8 mouse cellular contexts compared by ENCODE assay signal in the genomic region with DNA sequence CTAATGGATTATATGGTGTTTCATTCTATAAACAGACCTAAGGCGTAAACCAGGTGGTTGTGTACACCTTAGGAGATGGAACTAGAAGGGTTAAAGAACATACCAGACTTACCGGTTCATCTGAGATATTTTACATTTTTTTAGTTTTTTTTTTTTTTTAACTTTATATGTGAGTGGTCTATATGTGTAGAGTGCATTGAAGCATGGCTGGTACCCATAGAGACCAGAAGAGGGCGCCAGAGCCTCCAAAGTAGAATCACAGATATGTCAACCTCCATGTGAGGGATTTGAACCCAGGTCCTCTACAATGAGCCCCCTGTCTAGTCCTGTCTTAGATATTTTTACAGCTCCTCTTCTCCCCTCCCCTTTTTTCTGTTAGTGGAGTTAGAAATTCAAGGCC. TPM values are rescaled to one million over a fixed set of nuclear protein-coding genes. Genes with fewer than 3 reads are reported as not detected.
DNase-seq lines count a peak whose midpoint lies in the region; ATAC-seq and TF ChIP-seq lines count a peak whose summit lies in the region.

No protein-coding gene starts in this region.

- H3K27me3 ChIP-seq in liver, adult 2 months (ENCODE audit: control insufficient read depth, insufficient read depth, low read length) = no peaks in the 10 kb centered on the region
- H3K27me3 ChIP-seq in liver, embryonic 12.5 days (replicated peaks) = peaks cover 47% of the 10 kb centered on the region
- H3K27me3 ChIP-seq in intestine, embryonic 16.5 days (replicated peaks; ENCODE audit: control insufficient read depth, insufficient read depth, low read length) = peaks cover 17% of the 10 kb centered on the region

- peak; percentile 56 for TF ChIP-seq CTCF in liver, adult 2 months (IDR thresholded peaks at IDR 0.05; ENCODE audit: low read depth, low read length)

- H3K9me3 ChIP-seq in liver, embryonic 12.5 days (replicated peaks) = no peaks in the 10 kb centered on the region
- H3K9me3 ChIP-seq in intestine, embryonic 16.5 days (ENCODE audit: control insufficient read depth, low read length) = no peaks in the 10 kb centered on the region

- no peak overlapping the region for H3K9ac ChIP-seq in liver, adult 2 months (ENCODE audit: low read depth, low read length)
- H3K9ac ChIP-seq in liver, embryonic 12.5 days = no peak overlapping the region
- no peak overlapping the region for H3K9ac ChIP-seq in intestine, embryonic 16.5 days (ENCODE audit: low read depth, low read length)

- no peak overlapping the region for H3K4me2 ChIP-seq in liver, embryonic 12.5 days
- H3K4me2 ChIP-seq in intestine, embryonic 16.5 days (ENCODE audit: low read depth, low read length) = no peak overlapping the region

- ATAC-seq in liver, embryonic 12.5 days = no peak
- ATAC-seq in intestine, embryonic 16.5 days = no peak

- no peaks in the 10 kb centered on the region for H3K36me3 ChIP-seq in liver, adult 2 months (ENCODE audit: control insufficient read depth, insufficient read depth, low read length)
- peaks cover 11% of the 10 kb centered on the region for H3K36me3 ChIP-seq in liver, embryonic 12.5 days
- H3K36me3 ChIP-seq in intestine, embryonic 16.5 days (ENCODE audit: control insufficient read depth, insufficient read depth, low read length) = no peaks in the 10 kb centered on the region

- DNase-seq in embryo, embryonic 10 days (ENCODE audit: low spot score) = peak; percentile 43
- DNase-seq in embryo, embryonic 9.5 days (ENCODE audit: extremely low spot score) = no peak
- peak; percentile 33 for DNase-seq in liver, adult 2 months (ENCODE audit: extremely low read depth, low read depth, low spot score)
- DNase-seq in cerebellum, postnatal 25 days = peak; percentile 40 to 66
- DNase-seq in lung, postnatal 10 days = peak; percentile 39
- no peak for DNase-seq in urinary bladder, adult 2 months (ENCODE audit: low spot score)

- no peak overlapping the region for H3K27ac ChIP-seq in liver, adult 2 months (replicated peaks; ENCODE audit: insufficient read depth, low read depth, low read length)
- H3K27ac ChIP-seq in liver, embryonic 12.5 days = no peak overlapping the region
- no peak overlapping the region for H3K27ac ChIP-seq in intestine, embryonic 16.5 days (ENCODE audit: low read length)

- WGBS in liver, adult 2 months = 59% methylated on average over 3 of the region's 3 CpGs
- 42% methylated on average over 3 of the region's 3 CpGs for WGBS in liver, embryonic 12.5 days (ENCODE audit: insufficient replicate concordance)
- WGBS in intestine, embryonic 16.5 days = 42% methylated on average over 3 of the region's 3 CpGs

- no peak for TF ChIP-seq POLR2A in liver, adult 2 months (IDR thresholded peaks at IDR 0.05; ENCODE audit: extremely low read depth, insufficient read depth, low read length)

- H3K79me2 ChIP-seq in liver, adult 2 months (ENCODE audit: control insufficient read depth, insufficient read depth, low read length) = no peaks in the 10 kb centered on the region

- no peak overlapping the region for H3K4me3 ChIP-seq in liver, adult 2 months (ENCODE audit: insufficient read depth, low read depth, low read length)
- no peak overlapping the region for H3K4me3 ChIP-seq in liver, embryonic 12.5 days
- H3K4me3 ChIP-seq in intestine, embryonic 16.5 days (ENCODE audit: low read length) = no peak overlapping the region

- peaks cover 22% of the 10 kb centered on the region for H3K4me1 ChIP-seq in liver, adult 2 months (ENCODE audit: control insufficient read depth, insufficient read depth, low read length)
- H3K4me1 ChIP-seq in liver, embryonic 12.5 days = peaks cover 19% of the 10 kb centered on the region
- H3K4me1 ChIP-seq in intestine, embryonic 16.5 days (ENCODE audit: control insufficient read depth, insufficient read depth, low read length) = peaks cover 8% of the 10 kb centered on the region

RNA-seq across cellular contexts. Expression of a gene that starts 0.8 kb away (rescaled TPM):
- total RNA-seq in liver, adult 2 months (2014; rRNA removed) = 0.13 and 0.37 TPM in 2 replicates
- 1.5 and 1.9 TPM in 2 replicates for polyA plus RNA-seq in liver, adult 2 months (2012; rRNA removed)
- polyA plus RNA-seq in liver, embryonic 12.5 days (2016; fragmentation: Nextera tagmentation; extraction: Ambion mirVana) = 0.38 and 0.48 TPM in 2 replicates
- 3.0 and 3.9 TPM in 2 replicates for polyA plus RNA-seq in urinary bladder, adult 2 months (2012; rRNA removed)
- polyA plus RNA-seq in intestine, embryonic 16.5 days (2015; fragmentation: Nextera tagmentation; extraction: Ambion mirVana) = 1.7 and 2.2 TPM in 2 replicates

RNA-seq across cellular contexts. Expression of a gene that starts 34.2 kb away (rescaled TPM):
- 4.7 and 7.2 TPM in 2 replicates for total RNA-seq in liver, adult 2 months (2014; rRNA removed)
- polyA plus RNA-seq in liver, adult 2 months (2012; rRNA removed) = 9.7 and 10.8 TPM in 2 replicates
- polyA plus RNA-seq in liver, embryonic 12.5 days (2016; fragmentation: Nextera tagmentation; extraction: Ambion mirVana) = 29.0 and 29.6 TPM in 2 replicates
- polyA plus RNA-seq in urinary bladder, adult 2 months (2012; rRNA removed) = 16.4 and 18.0 TPM in 2 replicates
- 19.0 and 21.2 TPM in 2 replicates for polyA plus RNA-seq in intestine, embryonic 16.5 days (2015; fragmentation: Nextera tagmentation; extraction: Ambion mirVana)

RNA-seq across cellular contexts. Expression of a gene that starts 47.0 kb away (rescaled TPM):
- total RNA-seq in liver, adult 2 months (2014; rRNA removed) = 7.4 TPM in 2 replicates
- polyA plus RNA-seq in liver, adult 2 months (2012; rRNA removed) = 11.9 and 13.1 TPM in 2 replicates
- polyA plus RNA-seq in liver, embryonic 12.5 days (2016; fragmentation: Nextera tagmentation; extraction: Ambion mirVana) = 9.8 and 10.0 TPM in 2 replicates
- polyA plus RNA-seq in urinary bladder, adult 2 months (2012; rRNA removed) = 30.8 and 41.0 TPM in 2 replicates
- polyA plus RNA-seq in intestine, embryonic 16.5 days (2015; fragmentation: Nextera tagmentation; extraction: Ambion mirVana) = 11.7 and 12.0 TPM in 2 replicates

RNA-seq across cellular contexts. Expression of a gene that starts 47.5 kb away (rescaled TPM):
- total RNA-seq in liver, adult 2 months (2014; rRNA removed) = 32.8 and 33.1 TPM in 2 replicates
- polyA plus RNA-seq in liver, adult 2 months (2012; rRNA removed) = 21.6 and 24.8 TPM in 2 replicates
- polyA plus RNA-seq in liver, embryonic 12.5 days (2016; fragmentation: Nextera tagmentation; extraction: Ambion mirVana) = 113 and 121 TPM in 2 replicates
- polyA plus RNA-seq in urinary bladder, adult 2 months (2012; rRNA removed) = 29.4 and 31.0 TPM in 2 replicates
- polyA plus RNA-seq in intestine, embryonic 16.5 days (2015; fragmentation: Nextera tagmentation; extraction: Ambion mirVana) = 81.1 and 90.4 TPM in 2 replicates

Comparison
In these comparisons a context has a peak if more than half of its experiments do, and no peak if none do; other contexts are left out.
1. DNase-seq: peak in embryo, embryonic 10 days (single experiment), liver, adult 2 months (single experiment), cerebellum, postnatal 25 days (2 of 2) and lung, postnatal 10 days (single experiment); none in embryo, embryonic 9.5 days (single experiment) and urinary bladder, adult 2 months (single experiment).